In the genomic region with DNA sequence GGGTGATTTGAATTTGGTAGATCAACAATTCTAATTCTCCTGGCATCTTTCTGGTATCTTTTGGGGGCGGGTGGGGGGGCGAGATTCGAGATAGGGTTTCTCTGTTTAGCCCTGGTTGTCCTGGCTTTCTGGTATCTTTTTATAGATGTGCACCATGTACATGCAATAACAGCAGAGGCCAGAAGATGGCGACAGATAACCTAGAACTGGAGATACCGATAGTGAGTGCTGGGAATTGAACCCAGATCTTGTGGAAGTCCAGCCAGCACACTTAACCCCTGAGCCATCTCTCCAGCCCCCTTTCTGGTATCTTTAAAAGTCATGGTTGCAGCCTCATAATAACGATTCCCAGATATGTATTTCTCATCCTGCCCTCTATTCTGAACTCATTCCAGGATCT, we compare ENCODE assay signal across 8 mouse cellular contexts. TPM values are rescaled to one million over a fixed set of nuclear protein-coding genes. Genes with fewer than 3 reads are reported as not detected.
DNase-seq lines count a peak whose midpoint lies in the region; ATAC-seq and TF ChIP-seq lines count a peak whose summit lies in the region.

No protein-coding gene starts in this region.

- H3K36me3 ChIP-seq in kidney, embryonic 16.5 days (ENCODE audit: insufficient read depth, low read length), result no peaks in the 10 kb centered on the region
- no peaks in the 10 kb centered on the region for H3K36me3 ChIP-seq in liver, postnatal 0 days (replicated peaks; ENCODE audit: insufficient read depth, low read length)

- H3K9ac ChIP-seq in kidney, embryonic 16.5 days (replicated peaks; ENCODE audit: low read length), result no peak overlapping the region
- H3K9ac ChIP-seq in liver, postnatal 0 days (replicated peaks), result no peak overlapping the region

- TF ChIP-seq CTCF in liver, postnatal 0 days (IDR thresholded peaks at IDR 0.05; ENCODE audit: low read depth), result peak; percentile 81

- 32% methylated on average over 6 of the region's 6 CpGs for WGBS in kidney, embryonic 16.5 days
- WGBS in liver, postnatal 0 days (ENCODE audit: insufficient replicate concordance), result 33% methylated on average over 6 of the region's 6 CpGs

- H3K4me2 ChIP-seq in kidney, embryonic 16.5 days (replicated peaks; ENCODE audit: low read depth, low read length), result no peak overlapping the region
- H3K4me2 ChIP-seq in liver, postnatal 0 days (ENCODE audit: low read depth, low read length), result 0 out of 2 replicates have a peak overlapping the region, but pooled peaks have one; percentile 62

- no peak overlapping the region for H3K4me3 ChIP-seq in kidney, embryonic 16.5 days (ENCODE audit: low read length)
- H3K4me3 ChIP-seq in liver, postnatal 0 days (ENCODE audit: low read depth, low read length), result no peak overlapping the region; the same call in 1 of the 2 replicates

- H3K27ac ChIP-seq in kidney, embryonic 16.5 days (ENCODE audit: low read length), result no peak overlapping the region
- no peak overlapping the region for H3K27ac ChIP-seq in liver, postnatal 0 days (ENCODE audit: low read depth)

- no peaks in the 10 kb centered on the region for H3K4me1 ChIP-seq in kidney, embryonic 16.5 days (ENCODE audit: insufficient read depth, low read length)
- H3K4me1 ChIP-seq in liver, postnatal 0 days (ENCODE audit: insufficient read depth), result no peaks in the 10 kb centered on the region

- no peak for ATAC-seq in kidney, embryonic 16.5 days (ENCODE audit: low FRiP score, low TSS enrichment)
- no peak for ATAC-seq in liver, postnatal 0 days

- H3K9me3 ChIP-seq in kidney, embryonic 16.5 days (ENCODE audit: low read length), result 0 out of 2 replicates have a peak, but pooled peaks cover 3% of the 10 kb centered on the region
- H3K9me3 ChIP-seq in liver, postnatal 0 days (ENCODE audit: low read length), result peaks cover 2% of the 10 kb centered on the region; the same call in 1 of the 2 replicates

- no peak for TF ChIP-seq EP300 in liver, postnatal 0 days (IDR thresholded peaks at IDR 0.05; ENCODE audit: low read depth)

- H3K27me3 ChIP-seq in kidney, embryonic 16.5 days (ENCODE audit: insufficient read depth, low read length), result no peaks in the 10 kb centered on the region
- H3K27me3 ChIP-seq in liver, postnatal 0 days (ENCODE audit: insufficient read depth, low read length), result no peaks in the 10 kb centered on the region

- DNase-seq in kidney, adult 11 months, result peak; percentile 14
- peak; percentile 82 for DNase-seq in CD4-positive, CD25-positive, alpha-beta regulatory T cell, adult 2 months (ENCODE audit: low read depth, low spot score)
- DNase-seq in T-cell, adult 2 months (ENCODE audit: low spot score), result peak; percentile 62
- peak; percentile 13 for DNase-seq in forelimb bud, embryonic 11.5 days (ENCODE audit: low read depth, low spot score)
- DNase-seq in liver, postnatal 0 days, result peak; percentile 69
- peak; percentile 23 to 66 for DNase-seq in spleen, postnatal 14 days (ENCODE audit: low spot score in 2 of 2)
- no peak for DNase-seq in ovary, postnatal 36 days (ENCODE audit: low spot score)

RNA-seq across cellular contexts. Expression of a gene that starts 18.0 kb away (rescaled TPM):
- 0.31 and 0.32 TPM in 2 replicates for polyA plus RNA-seq in kidney, embryonic 16.5 days (2015; fragmentation: Nextera tagmentation; extraction: Ambion mirVana)
- 0.28 and 0.32 TPM in 2 replicates for polyA plus RNA-seq in liver, postnatal 0 days (2015; fragmentation: Nextera tagmentation; extraction: Ambion mirVana)

RNA-seq across cellular contexts. Expression of a gene that starts 18.0 kb away (rescaled TPM):
- 42.6 and 43.9 TPM in 2 replicates for polyA plus RNA-seq in kidney, embryonic 16.5 days (2015; fragmentation: Nextera tagmentation; extraction: Ambion mirVana)
- polyA plus RNA-seq in liver, postnatal 0 days (2015; fragmentation: Nextera tagmentation; extraction: Ambion mirVana), result 11.8 and 11.9 TPM in 2 replicates

RNA-seq across cellular contexts. Expression of a gene that starts 34.8 kb away (rescaled TPM):
- 33.2 and 35.4 TPM in 2 replicates for polyA plus RNA-seq in kidney, embryonic 16.5 days (2015; fragmentation: Nextera tagmentation; extraction: Ambion mirVana)
- 4.8 TPM in 2 replicates for polyA plus RNA-seq in liver, postnatal 0 days (2015; fragmentation: Nextera tagmentation; extraction: Ambion mirVana)
